Mouse (Mus musculus) limb, embryonic 14.5 days (tissue): ENCODE data around the gene Dcun1d3. TPM values are rescaled to one million over a fixed set of nuclear protein-coding genes. Genes with fewer than 3 reads are reported as not detected.

Experiments used
- ATAC-seq: fragments of 200-750 bp; cut with Nextera tagmentation; 2 replicates; pipeline ENCODE4 v1.8.0; 2017; ENCODE audit warnings: low read depth, moderate number of reproducible peaks, moderate TSS enrichment; ENCODE audit not compliant: low FRiP score
- DNase-seq: peaks from one replicate; pipeline ENCODE4 v3.0.0-alpha.2; 2015; ENCODE audit warnings: low spot score
- H3K27ac ChIP-seq: fragments of 300-500 bp; sonication (generic); replicated peaks from 2 replicates; pipeline ENCODE4 v1.5.1; 2014; ENCODE audit warnings: low read depth, mild to moderate bottlenecking, low read length, moderate library complexity, mixed read lengths
- H3K27me3 ChIP-seq: fragments of 300-500 bp; sonication (generic); 2 replicates; pipeline ENCODE4 v1.6.1; 2014; ENCODE audit warnings: low read length, mixed read lengths; ENCODE audit not compliant: control insufficient read depth, insufficient read depth
- H3K36me3 ChIP-seq: fragments of 300-500 bp; sonication (generic); 2 replicates; pipeline ENCODE4 v1.6.1; 2014; ENCODE audit warnings: mild to moderate bottlenecking, low read length, moderate library complexity, mixed read lengths; ENCODE audit not compliant: control insufficient read depth, insufficient read depth
- H3K4me1 ChIP-seq: fragments of 300-500 bp; sonication (generic); 2 replicates; pipeline ENCODE4 v1.6.1; 2014; ENCODE audit warnings: antibody characterized with exemption, low read length, mixed read lengths; ENCODE audit not compliant: control insufficient read depth, insufficient read depth
- H3K4me2 ChIP-seq: fragments of 300-500 bp; sonication (generic); replicated peaks from 2 replicates; pipeline ENCODE4 v1.6.1; 2014; ENCODE audit warnings: low read depth, mild to moderate bottlenecking, low read length, moderate library complexity; ENCODE audit not compliant: severe bottlenecking
- H3K4me3 ChIP-seq: fragments of 300-500 bp; sonication (generic); replicated peaks from 2 replicates; pipeline ENCODE4 v1.5.1; 2014; ENCODE audit warnings: low read length
- H3K9ac ChIP-seq: fragments of 300-500 bp; sonication (generic); 2 replicates; pipeline ENCODE4 v1.6.1; 2014; ENCODE audit warnings: mild to moderate bottlenecking, low read depth, low read length, moderate library complexity; ENCODE audit not compliant: severe bottlenecking
- H3K9me3 ChIP-seq: fragments of 300-500 bp; sonication (generic); 2 replicates; pipeline ENCODE4 v1.6.1; 2016; ENCODE audit warnings: low read length; ENCODE audit not compliant: control insufficient read depth
- POLR2A ChIP-seq: fragments of 200-500 bp; IDR thresholded peaks from 2 replicates; pipeline ENCODE4 v1.8.0; 2012; ENCODE audit warnings: inconsistent platforms, mild to moderate bottlenecking, moderate library complexity, borderline replicate concordance; ENCODE audit not compliant: insufficient read depth, insufficient read length; ENCODE audit errors: extremely low read depth
- WGBS: fragments of 180-500 bp; shearing (Covaris S2); extraction: QIAGEN DNeasy Blood & Tissue Kit; methylation state at CpG from one replicate; pipeline ENCODE4 v1.1.7; 2014; 5-methylcytosine and 5-hydroxymethylcytosine counted together
- polyA plus RNA-seq, 2 experiments: library from polyadenylated mRNA; depleted of rRNA in 1 of 2; stranded (reverse) in 1 of 2; unstranded in 1 of 2; fragments of >200 nt; fragmentation: Nextera tagmentation in 1 of 2; extraction: Ambion mirVana in 1 of 2; gene quantifications; 2 replicates each; pipeline versions ENCODE4 v1.2.1 to v1.2.3; 2012 to 2014

Gene Dcun1d3
- polyA plus RNA-seq, 2 experiments, result 6.6 to 7.5 TPM

DNA sequence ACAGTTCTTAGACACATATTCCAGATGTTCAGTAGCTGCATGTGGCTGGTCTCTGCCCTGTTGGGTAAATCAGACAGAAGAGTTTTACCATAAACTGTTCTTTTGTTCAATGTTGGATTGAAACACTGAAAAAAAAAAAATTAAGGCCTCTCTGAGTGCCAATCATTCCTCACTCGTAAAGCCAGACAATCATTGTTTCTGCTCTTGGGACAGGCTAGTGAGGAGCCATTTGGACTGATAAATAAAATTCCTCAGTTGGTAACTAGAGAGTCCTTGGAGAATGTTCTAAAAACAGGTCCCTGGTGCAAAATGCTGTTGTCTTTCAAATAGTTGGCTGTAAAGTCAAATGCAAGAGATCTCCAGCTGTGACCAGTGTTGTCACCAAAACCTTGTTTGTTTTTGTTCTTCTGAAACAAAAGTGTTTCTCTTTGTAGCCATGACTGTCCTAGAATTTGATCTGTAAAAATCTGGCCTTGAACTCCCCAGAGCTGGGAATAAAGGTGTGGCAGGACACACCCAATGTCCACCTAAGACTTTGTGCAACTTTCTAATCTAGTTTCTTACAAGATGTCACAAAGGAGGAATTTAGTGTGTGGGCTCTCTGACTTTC is 2.3 kb upstream of the Dcun1d3 start:
- Histone ChIP-seq H3K4me1 (peaks cover 4% of the 10 kb centered on the region; the same call in 1 of the 2 replicates), H3K27ac (no peak overlapping the region), H3K27me3 (no peaks in the 10 kb centered on the region), H3K9me3 (no peaks in the 10 kb centered on the region), H3K4me3 (no peak overlapping the region), H3K9ac (no peak overlapping the region), H3K4me2 (no peak overlapping the region), H3K36me3 (no peaks in the 10 kb centered on the region)
- ATAC-seq (no peak), DNase-seq (no peak)
- 68% methylated on average over 1 of the region's 1 CpGs for WGBS
- no peak for TF ChIP-seq POLR2A

DNA sequence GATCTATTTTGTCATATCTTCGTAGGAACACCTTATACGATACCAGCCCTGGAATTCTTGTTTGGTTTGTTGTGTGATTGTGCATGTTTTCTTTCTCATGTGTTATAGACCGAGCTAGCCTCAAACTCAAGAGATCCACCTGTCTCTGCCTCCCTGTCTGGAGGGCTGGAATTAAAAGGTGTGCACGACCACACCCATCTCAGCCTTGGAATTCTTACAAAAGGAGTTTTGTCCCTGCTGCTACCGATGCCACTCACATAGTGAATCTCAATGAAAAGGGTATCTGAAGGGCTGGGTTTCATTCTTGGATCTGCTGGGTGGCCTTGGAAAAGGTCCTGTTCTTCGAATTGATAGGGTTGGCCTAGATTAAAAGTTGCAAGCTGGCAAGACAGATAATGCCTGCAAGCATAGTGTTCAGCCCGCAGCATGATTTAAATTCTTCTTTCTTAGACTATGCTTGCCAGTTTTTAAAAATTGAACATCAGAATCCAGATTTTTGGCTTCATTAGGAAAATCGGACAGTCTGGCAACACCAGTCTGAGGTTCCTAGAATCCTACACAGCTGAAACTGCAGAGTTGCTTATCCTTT is 1.5 kb upstream of the Dcun1d3 start:
- DNase-seq (no peak), ATAC-seq (no peak)
- Histone ChIP-seq H3K9me3 (no peaks in the 10 kb centered on the region), H3K27ac (no peak overlapping the region), H3K27me3 (no peaks in the 10 kb centered on the region), H3K4me1 (peaks cover 4% of the 10 kb centered on the region; the same call in 1 of the 2 replicates), H3K4me2 (no peak overlapping the region), H3K4me3 (no peak overlapping the region), H3K36me3 (no peaks in the 10 kb centered on the region), H3K9ac (no peak overlapping the region)
- WGBS, result 94% methylated on average over 8 of the region's 8 CpGs
- no peak for TF ChIP-seq POLR2A

DNA sequence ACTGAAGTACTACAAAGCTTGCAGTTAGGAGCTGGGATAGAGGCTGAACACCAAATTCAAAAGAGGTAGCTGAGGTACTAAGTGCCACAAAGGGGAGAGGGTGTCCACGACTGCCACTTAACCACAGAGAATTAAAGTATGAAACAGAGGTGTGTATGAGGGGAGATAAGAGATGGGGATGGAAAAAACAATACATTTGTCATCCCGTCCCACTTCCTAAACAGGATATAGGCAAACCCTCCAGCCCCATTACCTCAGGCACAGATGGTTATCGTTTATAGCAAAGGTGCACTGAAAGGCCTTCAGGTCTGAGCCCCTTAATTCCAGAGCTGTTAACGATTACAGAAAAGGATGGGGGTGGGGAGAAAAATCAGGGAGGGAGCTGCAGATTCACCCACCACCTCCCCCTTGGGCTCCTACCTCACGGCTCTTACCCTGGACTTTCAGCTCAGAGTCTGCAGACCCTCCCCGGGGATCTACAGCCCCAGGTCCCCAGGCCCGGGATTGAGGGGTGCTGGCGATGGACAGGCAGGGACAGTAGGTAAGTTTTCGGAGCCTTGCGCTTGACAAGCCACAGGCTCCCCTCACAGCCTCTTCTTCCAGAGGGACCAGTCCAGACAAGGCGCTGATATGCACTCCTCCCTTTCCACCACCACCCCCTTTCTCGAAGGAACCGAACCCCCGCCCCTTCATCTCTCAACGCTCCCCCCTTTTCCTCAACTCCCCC is 1.1 kb downstream of the Dcun1d3 start:
- Histone ChIP-seq H3K9ac (peak overlapping the region; percentile 83), H3K27ac (peak overlapping the region; percentile 95), H3K9me3 (no peaks in the 10 kb centered on the region), H3K27me3 (no peaks in the 10 kb centered on the region), H3K36me3 (no peaks in the 10 kb centered on the region), H3K4me3 (peak overlapping the region; percentile 69), H3K4me1 (peaks cover 4% of the 10 kb centered on the region; the same call in 1 of the 2 replicates), H3K4me2 (peak overlapping the region; percentile 69)
- DNase-seq, result peak; percentile 3
- TF ChIP-seq POLR2A, result no peak
- WGBS, result 3% methylated on average over 14 of the region's 15 CpGs
- ATAC-seq, result no peak

DNA sequence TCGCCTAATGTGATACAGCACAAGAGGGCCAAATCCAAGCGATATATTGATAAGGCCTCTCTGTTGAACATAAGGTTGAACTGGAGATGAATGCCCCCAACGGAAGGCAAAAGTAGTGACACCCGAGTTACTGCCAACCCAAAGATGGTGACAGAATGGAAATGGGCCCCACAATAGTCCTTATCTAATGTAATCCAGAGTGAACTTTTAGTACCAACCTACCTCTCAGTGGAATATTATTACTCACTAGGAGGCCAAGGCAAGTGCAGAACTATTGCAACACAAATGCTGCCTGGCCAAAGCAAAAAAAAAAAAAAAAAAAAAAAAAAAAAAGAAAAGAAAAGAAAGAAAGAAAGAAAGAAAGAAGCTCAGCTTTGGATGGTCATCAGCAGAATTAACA is 3.4 kb downstream of the Dcun1d3 start:
- H3K9me3 ChIP-seq, result no peaks in the 10 kb centered on the region
- no peak overlapping the region for H3K27ac ChIP-seq
- TF ChIP-seq POLR2A, result no peak
- H3K4me3 ChIP-seq, result no peak overlapping the region
- peaks cover 4% of the 10 kb centered on the region; the same call in 1 of the 2 replicates for H3K4me1 ChIP-seq
- no peak for DNase-seq
- no peak for ATAC-seq
- H3K9ac ChIP-seq, result no peak overlapping the region
- WGBS, result 95% methylated on average over 4 of the region's 4 CpGs
- no peaks in the 10 kb centered on the region for H3K36me3 ChIP-seq
- no peaks in the 10 kb centered on the region for H3K27me3 ChIP-seq
- H3K4me2 ChIP-seq, result no peak overlapping the region

DNA sequence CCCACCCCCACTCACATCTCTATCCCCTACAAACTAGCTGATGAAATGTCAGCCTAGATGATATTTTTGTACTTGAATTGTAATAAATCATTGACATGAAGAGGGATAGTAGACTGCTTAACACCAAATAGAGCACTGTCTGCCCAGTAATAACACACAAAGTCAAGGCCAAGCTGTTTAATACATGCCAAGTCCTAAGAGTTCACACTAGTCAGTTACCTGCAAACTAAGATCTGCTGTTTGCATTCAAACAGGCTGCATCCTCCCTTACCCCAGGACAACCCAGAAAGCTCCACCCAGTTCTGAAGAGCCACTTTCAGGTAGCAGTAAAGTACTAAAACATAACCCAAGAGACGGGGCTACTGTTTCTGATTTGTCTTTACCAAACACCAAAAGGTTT is 3.9 kb downstream of the Dcun1d3 start:
- no peak overlapping the region for H3K4me3 ChIP-seq
- no peak overlapping the region for H3K4me2 ChIP-seq
- no peaks in the 10 kb centered on the region for H3K27me3 ChIP-seq
- H3K36me3 ChIP-seq, result no peaks in the 10 kb centered on the region
- no peak overlapping the region for H3K9ac ChIP-seq
- DNase-seq (no peak), ATAC-seq (no peak)
- no peak for TF ChIP-seq POLR2A
- 83% methylated on average over 1 of the region's 1 CpGs for WGBS
- H3K27ac ChIP-seq, result no peak overlapping the region
- H3K9me3 ChIP-seq, result no peaks in the 10 kb centered on the region
- peaks cover 4% of the 10 kb centered on the region; the same call in 1 of the 2 replicates for H3K4me1 ChIP-seq
